Mouse (Mus musculus) myocyte (in vitro differentiated cells): ENCODE measurements at regions not wholly inside any gene's neighbourhood (a gene's known extent, or its start where the extent isn't known, plus 50 kb on each side); places are given as distances from the start of the nearest gene placed in this dataset.
A peak's percentile ranks its signal among the peaks of the same experiment; 100 is the strongest.

Source experiments
- H3K27me3 ChIP-seq: one replicate; pipeline ENCODE4 v1.6.1; 2011; ENCODE audit not compliant: control insufficient read depth, insufficient read depth, insufficient read length
- H3K36me3 ChIP-seq: one replicate; pipeline ENCODE4 v1.6.1; 2011; ENCODE audit not compliant: control insufficient read depth, insufficient read depth
- H3K4me2 ChIP-seq: one replicate; pipeline ENCODE4 v1.6.1; 2011; ENCODE audit warnings: low read depth, control low read depth
- H3K4me3 ChIP-seq: one replicate; pipeline ENCODE4 v1.5.1; 2011; ENCODE audit warnings: mild to moderate bottlenecking, control low read depth, moderate library complexity
- H3K79me2 ChIP-seq: one replicate; pipeline ENCODE4 v1.6.1; 2011; ENCODE audit not compliant: control insufficient read depth, insufficient read depth
- H3ac ChIP-seq: one replicate; pipeline ENCODE4 v1.6.1; 2011; ENCODE audit not compliant: control insufficient read depth, insufficient read length
- CEBPB ChIP-seq: IDR thresholded peaks from 2 replicates; pipeline ENCODE4 v1.6.1; 2011; ENCODE audit warnings: mild to moderate bottlenecking, moderate library complexity; ENCODE audit not compliant: poor library complexity, insufficient read depth, severe bottlenecking
- E2F4 ChIP-seq: IDR thresholded peaks from one replicate; pipeline ENCODE4 v1.6.1; 2011; ENCODE audit warnings: mild to moderate bottlenecking, control low read depth, moderate library complexity; ENCODE audit not compliant: insufficient read depth
- MAX ChIP-seq: IDR thresholded peaks from one replicate; pipeline ENCODE4 v1.6.1; 2011; ENCODE audit warnings: low read depth, mild to moderate bottlenecking, control low read depth
- MYOD1 ChIP-seq, 3 experiments: IDR thresholded peaks; one replicate each; pipeline ENCODE4 v1.6.1; 2011; ENCODE audit warnings: control low read depth in 2 of 3, low read depth in 2 of 3, mild to moderate bottlenecking in 2 of 3, moderate library complexity in 1 of 3; ENCODE audit not compliant: insufficient read length in 2 of 3, control insufficient read depth in 1 of 3
- MYOG ChIP-seq, 3 experiments: IDR thresholded peaks; one replicate each; pipeline ENCODE4 v1.6.1; 2011; ENCODE audit warnings: control low read depth in 2 of 3, low read depth in 2 of 3, mild to moderate bottlenecking in 2 of 3; ENCODE audit not compliant: insufficient read length in 2 of 3, control insufficient read depth in 1 of 3, insufficient read depth in 1 of 3
- POLR2A ChIP-seq: IDR thresholded peaks from one replicate; pipeline ENCODE4 v1.6.1; 2011; ENCODE audit warnings: low read depth, mild to moderate bottlenecking, control low read depth, moderate library complexity; ENCODE audit not compliant: insufficient read length
- POLR2AphosphoS2 ChIP-seq: IDR thresholded peaks from one replicate; pipeline ENCODE4 v1.6.1; 2011; ENCODE audit warnings: low read depth, control low read depth; ENCODE audit not compliant: insufficient read length
- REST ChIP-seq: IDR thresholded peaks from one replicate; pipeline ENCODE4 v1.6.1; 2011; ENCODE audit warnings: mild to moderate bottlenecking, control low read depth, moderate library complexity; ENCODE audit not compliant: insufficient read depth, insufficient read length
- SRF ChIP-seq: IDR thresholded peaks from one replicate; pipeline ENCODE4 v1.6.1; 2011; ENCODE audit warnings: low read depth; ENCODE audit not compliant: control insufficient read depth, insufficient read length
- TCF12 ChIP-seq: IDR thresholded peaks from one replicate; pipeline ENCODE4 v1.6.1; 2011; ENCODE audit warnings: mild to moderate bottlenecking, control low read depth; ENCODE audit not compliant: poor library complexity, insufficient read depth, severe bottlenecking
- TCF3 ChIP-seq: IDR thresholded peaks from one replicate; pipeline ENCODE4 v1.6.1; 2011; ENCODE audit warnings: low read depth, control low read depth; ENCODE audit not compliant: insufficient read length
- USF1 ChIP-seq: IDR thresholded peaks from one replicate; pipeline ENCODE4 v1.6.1; 2011; ENCODE audit warnings: low read depth, mild to moderate bottlenecking, control low read depth, moderate library complexity

- no peak overlapping the region for H3K4me2 ChIP-seq
- H3K79me2 ChIP-seq = no peaks in the 10 kb centered on the region
- H3K4me3 ChIP-seq = no peak overlapping the region
- no peaks in the 10 kb centered on the region for H3K36me3 ChIP-seq
- H3K27me3 ChIP-seq = no peaks in the 10 kb centered on the region
- no peak overlapping the region for H3ac ChIP-seq
- TF ChIP-seq TCF3 = no peak
- no peak for TF ChIP-seq REST
- no peak for TF ChIP-seq MYOD1 (IDR thresholded peaks at IDR 0.05; ENCODE audit: control insufficient read depth in 1 of 3, insufficient read length in 2 of 3, low read depth in 2 of 3)
- no peak for TF ChIP-seq TCF12
- no peak for TF ChIP-seq MAX
- no peak for TF ChIP-seq MYOG (IDR thresholded peaks at IDR 0.05; ENCODE audit: control insufficient read depth in 1 of 3, insufficient read depth in 1 of 3, insufficient read length in 2 of 3, low read depth in 2 of 3)
- no peak for TF ChIP-seq USF1
- no peak for TF ChIP-seq CEBPB
- TF ChIP-seq POLR2A = no peak
- TF ChIP-seq E2F4 = no peak
- no peak for TF ChIP-seq SRF
- no peak for TF ChIP-seq POLR2AphosphoS2
Observed at GRCm38 (mm10) chr15:97188545-97188944, 58.4 kb upstream of the Pced1b start.

DNA sequence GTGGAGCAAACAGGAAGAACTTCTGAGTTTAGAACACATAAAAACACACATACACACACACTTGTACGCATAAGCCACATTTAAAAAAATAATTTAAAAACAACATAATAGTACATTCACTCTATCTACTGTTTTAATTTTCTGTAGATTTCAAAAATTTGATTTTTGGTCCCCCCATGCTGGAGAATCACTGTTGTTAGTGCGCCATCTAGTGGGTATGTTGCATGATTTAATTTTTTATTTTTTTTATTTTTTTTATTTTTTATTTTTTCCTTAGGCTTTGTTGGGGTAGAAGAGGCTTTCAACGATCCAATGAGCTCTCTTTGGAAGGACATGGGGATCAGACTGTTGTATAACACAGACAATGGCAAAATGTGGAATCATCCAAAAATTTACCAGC lies 59.1 kb upstream of the Pced1b start:
- Histone ChIP-seq H3K4me2 (no peak overlapping the region), H3K27me3 (no peaks in the 10 kb centered on the region), H3K4me3 (no peak overlapping the region), H3K79me2 (no peaks in the 10 kb centered on the region), H3ac (no peak overlapping the region), H3K36me3 (no peaks in the 10 kb centered on the region)
- TF ChIP-seq POLR2AphosphoS2 = no peak
- no peak for TF ChIP-seq MYOD1 (IDR thresholded peaks at IDR 0.05; ENCODE audit: control insufficient read depth in 1 of 3, insufficient read length in 2 of 3, low read depth in 2 of 3)
- TF ChIP-seq TCF3 = no peak

DNA sequence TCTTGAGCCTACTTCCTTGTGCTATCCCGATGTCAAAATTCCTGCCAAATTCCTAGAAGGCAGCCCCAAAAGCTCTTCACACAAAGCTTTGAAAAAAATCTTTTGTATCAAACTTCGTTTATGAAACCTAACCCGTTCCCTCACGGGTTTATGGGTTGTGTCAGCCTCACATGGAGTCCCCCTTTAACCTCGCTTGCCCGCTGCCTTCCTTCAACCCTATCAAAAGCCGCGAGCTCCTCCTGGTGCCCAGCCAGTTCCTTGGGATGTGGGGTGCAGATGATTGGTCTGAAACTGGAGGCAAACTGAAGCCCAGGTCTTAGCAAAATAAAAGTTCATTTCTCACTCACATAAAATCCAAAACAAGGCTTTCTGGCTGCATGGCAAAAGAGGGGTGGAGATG lies 60.9 kb upstream of the Pced1b start:
- H3K79me2 ChIP-seq = no peaks in the 10 kb centered on the region
- no peaks in the 10 kb centered on the region for H3K27me3 ChIP-seq
- peak overlapping the region; percentile 46 for H3K4me2 ChIP-seq
- no peak overlapping the region for H3K4me3 ChIP-seq
- no peaks in the 10 kb centered on the region for H3K36me3 ChIP-seq
- TF ChIP-seq MYOG (IDR thresholded peaks at IDR 0.05; ENCODE audit: control insufficient read depth in 1 of 3, insufficient read depth in 1 of 3, insufficient read length in 2 of 3, low read depth in 2 of 3) (no peak), TCF3 (no peak), E2F4 (no peak), SRF (no peak), MYOD1 (IDR thresholded peaks at IDR 0.05; ENCODE audit: control insufficient read depth in 1 of 3, insufficient read length in 2 of 3, low read depth in 2 of 3) (no peak), REST (no peak), MAX (no peak), CEBPB (no peak), TCF12 (no peak), USF1 (no peak), POLR2AphosphoS2 (no peak), POLR2A (no peak)
- H3ac ChIP-seq = no peak overlapping the region

- TF ChIP-seq MYOD1 (IDR thresholded peaks at IDR 0.05; ENCODE audit: control insufficient read depth in 1 of 3, insufficient read length in 2 of 3, low read depth in 2 of 3) = peak; percentile 81 to 94 (median 90)
- TF ChIP-seq MYOG (IDR thresholded peaks at IDR 0.05; ENCODE audit: control insufficient read depth in 1 of 3, insufficient read depth in 1 of 3, insufficient read length in 2 of 3, low read depth in 2 of 3) = peak; percentile 44 to 82 (median 55)
- no peak for TF ChIP-seq POLR2AphosphoS2
- peak; percentile 55 for TF ChIP-seq TCF12
- TF ChIP-seq USF1 = no peak
- peak; percentile 89 for TF ChIP-seq SRF
- TF ChIP-seq MAX = no peak
- no peak for TF ChIP-seq E2F4
- no peak for TF ChIP-seq REST
- TF ChIP-seq CEBPB = no peak
- no peak for TF ChIP-seq POLR2A
- no peak for TF ChIP-seq TCF3
- Histone ChIP-seq H3K4me3 (no peak overlapping the region), H3K36me3 (no peaks in the 10 kb centered on the region), H3K79me2 (no peaks in the 10 kb centered on the region), H3K27me3 (no peaks in the 10 kb centered on the region), H3ac (no peak overlapping the region), H3K4me2 (peak overlapping the region; percentile 16)
Observed at GRCm38 (mm10) chr15:97182617-97183038, 64.3 kb upstream of the Pced1b start.

DNA sequence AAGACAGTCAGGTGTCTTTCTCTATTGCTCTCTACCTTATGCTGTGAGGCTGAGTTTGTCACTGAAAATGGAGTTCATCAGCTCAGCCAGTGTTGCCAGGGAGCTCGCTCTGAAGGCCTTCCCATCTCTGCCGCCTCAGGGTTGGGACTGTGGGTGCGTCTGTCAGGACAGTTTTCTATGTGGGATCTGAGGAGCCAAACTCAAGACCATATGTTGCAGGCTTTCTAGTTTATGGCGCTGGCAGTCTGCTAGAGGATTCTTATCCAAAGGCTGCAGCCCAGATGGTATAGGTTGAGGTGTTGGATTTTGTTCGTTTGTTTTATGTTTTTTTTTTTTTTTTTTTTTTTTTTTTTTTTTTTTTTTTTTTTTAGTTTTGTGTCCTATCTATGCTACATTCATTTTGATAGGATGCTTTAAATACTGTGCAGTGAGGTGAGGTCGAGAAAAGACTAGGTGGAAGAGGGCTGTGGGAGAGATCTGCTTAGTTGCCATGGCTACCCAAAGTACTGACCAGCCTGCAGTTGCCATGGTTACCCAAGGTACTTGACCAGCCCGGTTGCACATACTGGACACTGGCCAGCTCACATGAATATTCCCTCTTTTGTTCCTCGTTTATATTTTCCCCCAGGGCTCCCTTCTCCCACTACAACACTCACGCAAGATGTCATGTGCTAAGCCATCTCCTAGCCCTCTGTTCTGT lies 65.8 kb upstream of the Pced1b start:
- TF ChIP-seq MYOG (IDR thresholded peaks at IDR 0.05; ENCODE audit: control insufficient read depth in 1 of 3, insufficient read depth in 1 of 3, insufficient read length in 2 of 3, low read depth in 2 of 3) (no peak), SRF (no peak), REST (no peak), TCF3 (no peak), USF1 (no peak), MAX (no peak), MYOD1 (IDR thresholded peaks at IDR 0.05; ENCODE audit: control insufficient read depth in 1 of 3, insufficient read length in 2 of 3, low read depth in 2 of 3) (no peak), POLR2A (no peak), E2F4 (no peak), POLR2AphosphoS2 (no peak), CEBPB (no peak)

More for the DNA sequence above, 65.8 kb upstream of the Pced1b start:
- Histone ChIP-seq H3K79me2 (no peaks in the 10 kb centered on the region), H3ac (no peak overlapping the region), H3K4me2 (no peak overlapping the region), H3K27me3 (no peaks in the 10 kb centered on the region), H3K4me3 (no peak overlapping the region), H3K36me3 (no peaks in the 10 kb centered on the region)
